Mouse (Mus musculus) heart, adult 2 months (tissue): ENCODE measurements at regions not wholly inside any gene's neighbourhood (a gene's known extent, or its start where the extent isn't known, plus 50 kb on each side); places are given as distances from the start of the nearest gene placed in this dataset.

ENCODE experiments used
- CTCF ChIP-seq: fragments of 200-600 bp; IDR thresholded peaks from 2 replicates; pipeline ENCODE4 v1.8.1; 2022; ENCODE audit warnings: antibody characterized with exemption, mild to moderate bottlenecking, moderate library complexity
- EP300 ChIP-seq: fragments of 200-500 bp; IDR thresholded peaks from 2 replicates; pipeline ENCODE4 v1.6.1; 2011; ENCODE audit warnings: low read depth, low read length, control low read depth; ENCODE audit not compliant: insufficient read depth
- POLR2A ChIP-seq: fragments of 200-500 bp; IDR thresholded peaks from 2 replicates; pipeline ENCODE4 v1.6.1; 2011; ENCODE audit warnings: mild to moderate bottlenecking, low read depth, low read length, control low read depth; ENCODE audit not compliant: insufficient read depth

DNA sequence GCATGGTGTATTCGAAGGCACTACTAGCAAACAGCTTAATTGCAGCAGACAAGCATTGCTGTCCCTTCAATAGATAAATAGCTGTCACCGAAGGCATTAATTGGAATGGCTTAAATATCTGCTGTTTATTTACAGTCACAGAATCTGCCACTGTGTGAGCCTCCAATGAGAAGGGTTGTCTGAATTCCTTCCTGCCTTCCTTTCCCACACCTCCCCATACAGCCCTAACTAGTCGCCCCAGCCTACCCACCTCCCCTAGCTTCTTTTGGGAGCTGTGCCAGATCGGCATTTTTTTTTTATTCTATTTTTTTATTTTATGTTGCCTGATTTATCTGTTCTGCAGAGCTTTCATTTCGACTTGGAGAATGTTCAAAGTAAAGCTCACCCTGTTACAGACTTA lies 575.7 kb downstream of the Gm9195 start:
- TF ChIP-seq CTCF (no peak), POLR2A (no peak), EP300 (no peak)
